Mouse (Mus musculus): ENCODE results near the gene Gm10322. TPM values are rescaled to one million over a fixed set of nuclear protein-coding genes. Genes with fewer than 3 reads are reported as not detected.
A peak's percentile ranks its signal among the peaks of the same experiment; 100 is the strongest.

Gm10322 gene
- not detected in 2 replicates for polyA plus RNA-seq (2015; fragmentation: Nextera tagmentation; extraction: Ambion mirVana)

- peak; percentile 52 for TF ChIP-seq CTCF (IDR thresholded peaks at IDR 0.05; ENCODE audit: low read depth)
- no peaks in the 10 kb centered on the region for H3K27me3 ChIP-seq (replicated peaks; ENCODE audit: control insufficient read depth, insufficient read depth, low read length)
- ATAC-seq: peak; percentile 83
- peak within 1 kb of the TSS; percentile 96 for H3K9ac ChIP-seq (ENCODE audit: low read depth, low read length)
- peaks cover 14% of the 10 kb centered on the region; the same call in 1 of the 2 replicates for H3K4me1 ChIP-seq (replicated peaks; ENCODE audit: control insufficient read depth, insufficient read depth, low read length)
- WGBS: under 1% methylated on average over 46 of the region's 51 CpGs
- peak within 1 kb of the TSS; percentile 93 for H3K4me3 ChIP-seq (ENCODE audit: low read depth, low read length)
- no peaks in the 10 kb centered on the region for H3K9me3 ChIP-seq (ENCODE audit: control insufficient read depth)
- H3K36me3 ChIP-seq (ENCODE audit: control insufficient read depth, insufficient read depth): no peaks in the 10 kb centered on the region
- H3K27ac ChIP-seq (ENCODE audit: low read depth, low read length): peak within 1 kb of the TSS; percentile 96
- peak within 1 kb of the TSS; percentile 88 for H3K4me2 ChIP-seq (replicated peaks; ENCODE audit: low read depth)
Observed at GRCm38 (mm10) chr10:59615981-59616520, at the start of gene Gm10322. Gm10322 (plus strand) TSS chr10:59616063.

GRCm38 (mm10) chr10:59566968-59567367 lies 48.9 kb upstream of the Gm10322 start:
- Histone ChIP-seq H3K27me3 (replicated peaks; ENCODE audit: control insufficient read depth, insufficient read depth, low read length) (no peaks in the 10 kb centered on the region), H3K4me2 (replicated peaks; ENCODE audit: low read depth) (no peak overlapping the region), H3K36me3 (ENCODE audit: control insufficient read depth, insufficient read depth) (peaks cover 14% of the 10 kb centered on the region; the same call in 1 of the 2 replicates), H3K27ac (ENCODE audit: low read depth, low read length) (no peak overlapping the region), H3K4me3 (ENCODE audit: low read depth, low read length) (no peak overlapping the region), H3K4me1 (replicated peaks; ENCODE audit: control insufficient read depth, insufficient read depth, low read length) (peaks cover 12% of the 10 kb centered on the region; the same call in 1 of the 2 replicates), H3K9ac (ENCODE audit: low read depth, low read length) (no peak overlapping the region), H3K9me3 (ENCODE audit: control insufficient read depth) (no peaks in the 10 kb centered on the region)
- TF ChIP-seq CTCF (IDR thresholded peaks at IDR 0.05; ENCODE audit: low read depth): no peak
- no peak for ATAC-seq
- 89% methylated on average over 13 of the region's 13 CpGs for WGBS

- no peak for TF ChIP-seq CTCF (IDR thresholded peaks at IDR 0.05; ENCODE audit: low read depth)
- Histone ChIP-seq H3K36me3 (ENCODE audit: control insufficient read depth, insufficient read depth) (peaks cover 14% of the 10 kb centered on the region; the same call in 1 of the 2 replicates), H3K4me1 (replicated peaks; ENCODE audit: control insufficient read depth, insufficient read depth, low read length) (peaks cover 12% of the 10 kb centered on the region; the same call in 1 of the 2 replicates), H3K4me3 (ENCODE audit: low read depth, low read length) (no peak overlapping the region), H3K27me3 (replicated peaks; ENCODE audit: control insufficient read depth, insufficient read depth, low read length) (no peaks in the 10 kb centered on the region), H3K4me2 (replicated peaks; ENCODE audit: low read depth) (no peak overlapping the region), H3K27ac (ENCODE audit: low read depth, low read length) (peak overlapping the region; percentile 50; the same call in 1 of the 2 replicates), H3K9ac (ENCODE audit: low read depth, low read length) (no peak overlapping the region), H3K9me3 (ENCODE audit: control insufficient read depth) (no peaks in the 10 kb centered on the region)
- ATAC-seq: no peak
- WGBS: 68% methylated on average over 10 of the region's 10 CpGs
Observed at GRCm38 (mm10) chr10:59568665-59569480, 47.0 kb upstream of the Gm10322 start.

- Histone ChIP-seq H3K27me3 (replicated peaks; ENCODE audit: control insufficient read depth, insufficient read depth, low read length) (no peaks in the 10 kb centered on the region), H3K27ac (ENCODE audit: low read depth, low read length) (peak overlapping the region; percentile 50; the same call in 1 of the 2 replicates), H3K4me1 (replicated peaks; ENCODE audit: control insufficient read depth, insufficient read depth, low read length) (peaks cover 12% of the 10 kb centered on the region; the same call in 1 of the 2 replicates), H3K4me3 (ENCODE audit: low read depth, low read length) (no peak overlapping the region), H3K9ac (ENCODE audit: low read depth, low read length) (no peak overlapping the region), H3K9me3 (ENCODE audit: control insufficient read depth) (no peaks in the 10 kb centered on the region), H3K36me3 (ENCODE audit: control insufficient read depth, insufficient read depth) (peaks cover 14% of the 10 kb centered on the region; the same call in 1 of the 2 replicates), H3K4me2 (replicated peaks; ENCODE audit: low read depth) (no peak overlapping the region)
- TF ChIP-seq CTCF (IDR thresholded peaks at IDR 0.05; ENCODE audit: low read depth): no peak
- peak; percentile 59 for ATAC-seq
- WGBS: 78% methylated on average over 1 of the region's 1 CpGs
Observed at GRCm38 (mm10) chr10:59569481-59569869, 46.4 kb upstream of the Gm10322 start.

GRCm38 (mm10) chr10:59570360-59570759 lies 45.5 kb upstream of the Gm10322 start:
- H3K27ac ChIP-seq (ENCODE audit: low read depth, low read length): peak overlapping the region; percentile 46; the same call in 1 of the 2 replicates

GRCm38 (mm10) chr10:59570780-59571179 lies 45.1 kb upstream of the Gm10322 start:
- Histone ChIP-seq H3K9me3 (ENCODE audit: control insufficient read depth) (no peaks in the 10 kb centered on the region), H3K27ac (ENCODE audit: low read depth, low read length) (peak overlapping the region; percentile 46; the same call in 1 of the 2 replicates), H3K27me3 (replicated peaks; ENCODE audit: control insufficient read depth, insufficient read depth, low read length) (no peaks in the 10 kb centered on the region), H3K4me1 (replicated peaks; ENCODE audit: control insufficient read depth, insufficient read depth, low read length) (peaks cover 12% of the 10 kb centered on the region), H3K9ac (ENCODE audit: low read depth, low read length) (no peak overlapping the region), H3K4me3 (ENCODE audit: low read depth, low read length) (no peak overlapping the region), H3K4me2 (replicated peaks; ENCODE audit: low read depth) (no peak overlapping the region), H3K36me3 (ENCODE audit: control insufficient read depth, insufficient read depth) (peaks cover 4% of the 10 kb centered on the region; the same call in 1 of the 2 replicates)
- TF ChIP-seq CTCF (IDR thresholded peaks at IDR 0.05; ENCODE audit: low read depth): no peak
- WGBS: 32% methylated on average over 2 of the region's 2 CpGs
- no peak for ATAC-seq

More at GRCm38 (mm10) chr10:59570360-59570759, 45.5 kb upstream of the Gm10322 start:
- Histone ChIP-seq H3K36me3 (ENCODE audit: control insufficient read depth, insufficient read depth) (peaks cover 8% of the 10 kb centered on the region; the same call in 1 of the 2 replicates), H3K27me3 (replicated peaks; ENCODE audit: control insufficient read depth, insufficient read depth, low read length) (no peaks in the 10 kb centered on the region), H3K9ac (ENCODE audit: low read depth, low read length) (no peak overlapping the region), H3K9me3 (ENCODE audit: control insufficient read depth) (no peaks in the 10 kb centered on the region), H3K4me3 (ENCODE audit: low read depth, low read length) (no peak overlapping the region), H3K4me1 (replicated peaks; ENCODE audit: control insufficient read depth, insufficient read depth, low read length) (peaks cover 12% of the 10 kb centered on the region), H3K4me2 (replicated peaks; ENCODE audit: low read depth) (no peak overlapping the region; the same call in 1 of the 2 replicates)
- ATAC-seq: no peak
- TF ChIP-seq CTCF (IDR thresholded peaks at IDR 0.05; ENCODE audit: low read depth): 0 out of 2 replicates have a peak, but pooled peaks have one; percentile 12
- 58% methylated on average over 6 of the region's 6 CpGs for WGBS

All from intestine, postnatal 0 days (tissue).